Mouse (Mus musculus): ENCODE results near the gene Dph6. TPM values are rescaled to one million over a fixed set of nuclear protein-coding genes. Genes with fewer than 3 reads are reported as not detected.
"Not testable (repeated sequence)": the region's sequence is repeated elsewhere in the genome, so short reads cannot be mapped to it uniquely, and the experiment has no call there.

Gene Dph6
- total RNA-seq (2021) = 10 to 100 TPM; 13.6 to 15.2 TPM

GRCm38 (mm10) chr2:114654365-114655239 lies at the start of gene Dph6:
Gene Dph6 (minus strand): TSS chr2:114654964.
- peak; percentile 88 to 89 for DNase-seq (ENCODE audit: low spot score in 2 of 2)
- intact Hi-C loops (cut with DNase I) = no loop called here

- intact Hi-C loops (cut with DNase I) = no loop called here
- DNase-seq (ENCODE audit: low spot score in 2 of 2) = no peak
Measured at GRCm38 (mm10) chr2:114700966-114701685, 46.4 kb upstream of the Dph6 start.

GRCm38 (mm10) chr2:114691607-114692006 lies 36.8 kb upstream of the Dph6 start:
- intact Hi-C loops (cut with DNase I) = no loop called here
- no peak for DNase-seq (ENCODE audit: low spot score in 2 of 2)

- intact Hi-C loops (cut with DNase I) = no loop called here
- no peak for DNase-seq (ENCODE audit: low spot score in 2 of 2)
Measured at GRCm38 (mm10) chr2:114687483-114687882, 32.7 kb upstream of the Dph6 start.

GRCm38 (mm10) chr2:114687081-114687480 lies 32.3 kb upstream of the Dph6 start:
- intact Hi-C loops (cut with DNase I) = no loop called here

GRCm38 (mm10) chr2:114673831-114674230 lies 19.1 kb upstream of the Dph6 start:
- intact Hi-C loops (cut with DNase I) = no loop called here
- no peak for DNase-seq (ENCODE audit: low spot score in 2 of 2)

More at GRCm38 (mm10) chr2:114687081-114687480, 32.3 kb upstream of the Dph6 start:
- peak; percentile 6 to 58 for DNase-seq (ENCODE audit: low spot score in 2 of 2)

GRCm38 (mm10) chr2:114670983-114671382 lies 16.2 kb upstream of the Dph6 start:
- intact Hi-C loops (cut with DNase I) = no loop called here
- DNase-seq (ENCODE audit: low spot score in 2 of 2) = no peak

- intact Hi-C loops (cut with DNase I) = no loop called here
- DNase-seq (ENCODE audit: low spot score in 2 of 2) = no peak
Measured at GRCm38 (mm10) chr2:114658954-114659353, 4.2 kb upstream of the Dph6 start.

GRCm38 (mm10) chr2:114646240-114646639 lies 8.5 kb downstream of the Dph6 start:
- DNase-seq (ENCODE audit: low spot score in 2 of 2) = no peak
- intact Hi-C loops (cut with DNase I) = no loop called here

GRCm38 (mm10) chr2:114643832-114644231 lies 10.9 kb downstream of the Dph6 start:
- no peak for DNase-seq (ENCODE audit: low spot score in 2 of 2)
- intact Hi-C loops (cut with DNase I) = no loop called here

GRCm38 (mm10) chr2:114624683-114625082 lies 30.1 kb downstream of the Dph6 start:
- intact Hi-C loops (cut with DNase I) = loop anchor here (5.0 to 10.0 kb wide), 5 partner anchors 228 to 1478 kb away; no protein-coding TSS in a partner anchor
- DNase-seq (ENCODE audit: low spot score in 2 of 2) = no peak

GRCm38 (mm10) chr2:114622550-114622939 lies 32.2 kb downstream of the Dph6 start:
- intact Hi-C loops (cut with DNase I) = loop anchor here (5.0 to 10.0 kb wide), 5 partner anchors 230 to 1480 kb away; no protein-coding TSS in a partner anchor

GRCm38 (mm10) chr2:114621781-114622549 lies 32.8 kb downstream of the Dph6 start:
- intact Hi-C loops (cut with DNase I) = loop anchor here (5.0 to 10.0 kb wide), 5 partner anchors 230 to 1480 kb away; no protein-coding TSS in a partner anchor
- peak in 1 of 2 experiments; percentile 44 for DNase-seq (ENCODE audit: low spot score in 2 of 2)

More at GRCm38 (mm10) chr2:114622550-114622939, 32.2 kb downstream of the Dph6 start:
- DNase-seq (ENCODE audit: low spot score in 2 of 2) = no peak

GRCm38 (mm10) chr2:114611576-114611975 lies 43.2 kb downstream of the Dph6 start:
- intact Hi-C loops (cut with DNase I) = no loop called here
- no peak for DNase-seq (ENCODE audit: low spot score in 2 of 2)

- intact Hi-C loops (cut with DNase I) = no loop called here
- no peak for DNase-seq (ENCODE audit: low spot score in 2 of 2)
Measured at GRCm38 (mm10) chr2:114610110-114610509, 44.7 kb downstream of the Dph6 start.

GRCm38 (mm10) chr2:114605202-114605601 lies 49.6 kb downstream of the Dph6 start:
- DNase-seq (ENCODE audit: low spot score in 2 of 2); intact Hi-C loops (cut with DNase I): not testable (repeated sequence)

GRCm38 (mm10) chr2:114601174-114601573 lies 53.6 kb downstream of the Dph6 start:
- intact Hi-C loops (cut with DNase I) = no loop called here
- DNase-seq (ENCODE audit: low spot score in 2 of 2) = no peak

GRCm38 (mm10) chr2:114599793-114600192 lies 55.0 kb downstream of the Dph6 start:
- no peak for DNase-seq (ENCODE audit: low spot score in 2 of 2)
- intact Hi-C loops (cut with DNase I) = no loop called here

GRCm38 (mm10) chr2:114593393-114593792 lies 61.4 kb downstream of the Dph6 start:
- no peak for DNase-seq (ENCODE audit: low spot score in 2 of 2)
- intact Hi-C loops (cut with DNase I) = no loop called here

- intact Hi-C loops (cut with DNase I) = no loop called here
- DNase-seq (ENCODE audit: low spot score in 2 of 2) = no peak
Measured at GRCm38 (mm10) chr2:114580714-114581113, 74.0 kb downstream of the Dph6 start.

Measured in left cerebral cortex, postnatal 25 days (tissue).